Mouse (Mus musculus) E14TG2a.4 (cell line): Measurements from ENCODE around the gene Tiam2.

ENCODE experiments used
- CTCF ChIP-seq: conservative IDR thresholded peaks from 2 replicates; pipeline ENCODE4 v1.5.1; 2014; ENCODE audit warnings: low read length
- NANOG ChIP-seq: IDR thresholded peaks from 2 replicates; pipeline ENCODE4 v1.6.1; 2014; ENCODE audit warnings: borderline replicate concordance, low read length, mixed read lengths
- POU5F1 ChIP-seq: IDR thresholded peaks from 2 replicates; pipeline ENCODE4 v1.6.1; 2014; ENCODE audit warnings: low read length, borderline replicate concordance

GRCm38 (mm10) chr17:3281939-3282338 lies 44.4 kb upstream of the Tiam2 start:
- TF ChIP-seq CTCF, result no peak
- TF ChIP-seq POU5F1, result no peak
- TF ChIP-seq NANOG, result no peak
